Mouse (Mus musculus) embryonic fibroblast, embryonic 13.5 days (primary cell): ENCODE results near the gene Hsd11b2.

ENCODE experiments used
- CTCF ChIP-seq: IDR thresholded peaks from 2 replicates; pipeline ENCODE4 v1.5.1; 2011; ENCODE audit warnings: mild to moderate bottlenecking, control low read depth, low read length, moderate library complexity, borderline replicate concordance; ENCODE audit not compliant: insufficient read depth
- POLR2A ChIP-seq: IDR thresholded peaks from 2 replicates; pipeline ENCODE4 v1.6.1; 2011; ENCODE audit warnings: low read depth, mild to moderate bottlenecking, control low read depth, low read length, moderate library complexity

GRCm38 (mm10) chr8:105528206-105528605 is 9.7 kb downstream of the Hsd11b2 start:
- TF ChIP-seq CTCF: no peak
- no peak for TF ChIP-seq POLR2A
